Mouse (Mus musculus): ENCODE measurements around the gene Cnot4.

DNA sequence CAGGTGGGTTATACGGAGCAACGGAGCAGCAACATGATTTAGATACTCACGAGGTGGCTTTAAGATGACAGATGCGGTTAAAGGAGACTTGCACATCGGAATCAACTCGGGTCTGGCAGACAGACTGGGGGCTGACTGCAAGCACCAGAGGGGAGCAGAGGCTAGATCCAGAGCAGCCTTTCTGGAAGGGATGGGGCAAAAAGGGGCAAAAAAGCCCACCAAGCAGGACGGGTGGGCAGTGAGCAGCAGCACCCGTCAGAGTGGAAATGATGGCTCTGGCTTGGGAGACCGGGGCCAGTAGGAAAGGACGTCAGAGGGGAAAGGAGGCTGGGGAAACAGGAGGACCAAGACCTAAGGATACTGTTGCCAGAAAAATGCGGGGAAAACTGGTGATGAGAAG lies 718 bp downstream of the Cnot4 start:
- no peak for TF ChIP-seq CTCF (IDR thresholded peaks at IDR 0.05)
- no peak for TF ChIP-seq POLR2A (IDR thresholded peaks at IDR 0.05; ENCODE audit: insufficient read depth, low read depth, low read length)
- TF ChIP-seq EP300 (IDR thresholded peaks at IDR 0.05; ENCODE audit: insufficient read depth, low read depth, low read length): no peak
